Mouse (Mus musculus): ENCODE data around the gene Arnt2.

- TF ChIP-seq POLR2A (IDR thresholded peaks at IDR 0.05; ENCODE audit: borderline replicate concordance, control insufficient read depth, low read depth, low read length) (no peak), CTCF (IDR thresholded peaks at IDR 0.05; ENCODE audit: control insufficient read depth, insufficient read depth, low read length) (no peak)
These were observed 61.6 kb downstream of the Arnt2 start for GRCm38 (mm10) chr7:84348145-84348911.

Measured in bone marrow, adult 2 months (tissue).